Mouse (Mus musculus): ENCODE results near the gene Gng2.

DNA sequence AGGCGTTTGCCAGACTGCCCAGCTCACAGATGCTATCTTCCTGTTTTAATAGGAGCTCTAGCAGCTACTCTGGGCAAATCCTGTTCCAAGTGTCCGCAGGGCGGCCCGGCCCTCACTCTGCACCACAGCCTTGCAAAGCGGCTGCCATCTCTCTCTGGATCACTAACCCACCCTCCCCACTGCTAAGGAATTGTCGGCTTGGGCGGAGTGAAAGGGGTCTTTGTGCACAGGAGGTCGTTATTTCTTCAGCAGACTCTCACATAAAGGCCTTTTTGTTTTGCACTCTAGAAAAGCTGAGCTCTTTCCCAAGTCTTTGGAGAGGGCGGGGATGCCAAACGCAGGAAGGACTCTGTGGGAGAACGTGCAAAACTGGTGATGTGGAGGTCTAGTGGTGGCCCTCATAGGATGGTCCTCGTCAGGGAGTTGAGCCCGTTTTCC lies 57.2 kb downstream of the Gng2 start:
- TF ChIP-seq FOSL1 (IDR thresholded peaks at IDR 0.05; ENCODE audit: insufficient read depth, low read length, poor library complexity, severe bottlenecking) (no peak), CTCF (IDR thresholded peaks at IDR 0.05; ENCODE audit: control insufficient read depth, insufficient read depth, insufficient read length) (no peak), MAX (IDR thresholded peaks at IDR 0.05) (no peak), MYOD1 (IDR thresholded peaks at IDR 0.05; ENCODE audit: control insufficient read depth, insufficient read length, low read depth) (no peak), USF1 (IDR thresholded peaks at IDR 0.05; ENCODE audit: low read depth) (no peak), MYOG (IDR thresholded peaks at IDR 0.05; ENCODE audit: control insufficient read depth, extremely low read depth, insufficient read length) (no peak), CEBPB (IDR thresholded peaks at IDR 0.05; ENCODE audit: low read depth) (no peak)
